Mouse (Mus musculus): ENCODE results near the gene Fry. TPM values are rescaled to one million over a fixed set of nuclear protein-coding genes. Genes with fewer than 3 reads are reported as not detected.
A peak's percentile ranks its signal among the peaks of the same experiment; 100 is the strongest.

Fry gene
- total RNA-seq (2021) (100 to 1,000 TPM; 117 to 153 TPM), polyA plus RNA-seq (2012; rRNA removed) (43.8 and 55.9 TPM in 2 replicates)
- long read RNA-seq, transcript Fry-206 (11 exons, 2,204 nt) = major isoform, 16 of 50 reads
- long read RNA-seq, partial matches to known transcripts = 24 of 50 reads
- long read RNA-seq, other reads (novel, unspliced or antisense) = 7 of 50 reads

- Histone ChIP-seq H3K27me3 (ENCODE audit: control insufficient read depth, insufficient read depth, low read length) (no peaks in the 10 kb centered on the region), H3K9ac (ENCODE audit: low read depth, low read length) (peak within 1 kb of the TSS; percentile 73), H3K4me3 (peak within 1 kb of the TSS; percentile 78), H3K36me3 (ENCODE audit: control insufficient read depth, insufficient read depth, low read length) (no peaks in the 10 kb centered on the region; the same call in 1 of the 2 replicates), H3K4me1 (ENCODE audit: control insufficient read depth, insufficient read depth, low read length) (peaks cover 7% of the 10 kb centered on the region), H3K27ac (peak within 1 kb of the TSS; percentile 85), H3K79me2 (replicated peaks; ENCODE audit: control insufficient read depth, insufficient read depth, low read length) (no peaks in the 10 kb centered on the region)
- intact Hi-C loops (cut with DNase I) = no loop called here
- DNase-seq = peak; percentile 97 to 99
- TF ChIP-seq CTCF (IDR thresholded peaks at IDR 0.05) (no peak), POLR2A (IDR thresholded peaks at IDR 0.05; ENCODE audit: insufficient read depth, low read depth, low read length) (0 out of 2 replicates have a peak, but pooled peaks have one; percentile 12), EP300 (IDR thresholded peaks at IDR 0.05; ENCODE audit: insufficient read depth, low read depth, low read length) (no peak; the same call in 1 of the 2 replicates)
- under 1% methylated on average over 60 of the region's 68 CpGs for WGBS
Measured at GRCm38 (mm10) chr5:150118455-150119241, at the start of gene Fry. TSS of gene Fry (plus strand) at chr5:150118645.

DNA sequence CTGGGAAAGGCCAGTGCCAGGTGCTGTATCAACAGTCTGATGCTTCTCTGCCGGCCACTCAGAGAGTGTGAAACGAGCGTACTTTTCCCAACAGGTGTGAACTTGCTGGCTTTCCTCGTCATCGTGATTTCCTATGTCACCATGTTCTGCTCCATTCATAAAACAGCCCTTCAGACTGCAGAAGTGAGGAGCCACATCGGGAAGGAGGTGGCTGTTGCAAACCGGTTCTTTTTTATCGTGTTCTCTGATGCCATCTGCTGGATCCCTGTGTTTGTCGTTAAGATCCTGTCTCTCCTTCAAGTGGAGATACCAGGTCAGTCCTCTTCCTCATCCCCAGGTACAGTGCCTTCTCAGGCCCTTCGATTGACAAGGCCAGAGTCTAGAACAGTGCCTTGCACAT is 48.4 kb upstream of the Fry start:
- intact Hi-C loops (cut with DNase I) = no loop called here
- TF ChIP-seq EP300 (IDR thresholded peaks at IDR 0.05; ENCODE audit: insufficient read depth, low read depth, low read length) (no peak), CTCF (IDR thresholded peaks at IDR 0.05) (peak; percentile 53)

GRCm38 (mm10) chr5:150071738-150072137 is 46.7 kb upstream of the Fry start:
- intact Hi-C loops (cut with DNase I) = no loop called here
- H3K4me3 ChIP-seq = no peak overlapping the region

More for the DNA sequence above, 48.4 kb upstream of the Fry start:
- H3K4me1 ChIP-seq (ENCODE audit: control insufficient read depth, insufficient read depth, low read length) = no peaks in the 10 kb centered on the region
- no peak overlapping the region for H3K27ac ChIP-seq
- H3K79me2 ChIP-seq (replicated peaks; ENCODE audit: control insufficient read depth, insufficient read depth, low read length) = no peaks in the 10 kb centered on the region
- 20% methylated on average over 10 of the region's 10 CpGs for WGBS
- no peaks in the 10 kb centered on the region for H3K27me3 ChIP-seq (ENCODE audit: control insufficient read depth, insufficient read depth, low read length)
- no peak overlapping the region for H3K9ac ChIP-seq (ENCODE audit: low read depth, low read length)
- DNase-seq = no peak
- H3K4me3 ChIP-seq = no peak overlapping the region
- H3K36me3 ChIP-seq (ENCODE audit: control insufficient read depth, insufficient read depth, low read length) = no peaks in the 10 kb centered on the region

GRCm38 (mm10) chr5:150079866-150080797 is 38.3 kb upstream of the Fry start:
- Histone ChIP-seq H3K27ac (no peak overlapping the region), H3K27me3 (ENCODE audit: control insufficient read depth, insufficient read depth, low read length) (no peaks in the 10 kb centered on the region), H3K79me2 (replicated peaks; ENCODE audit: control insufficient read depth, insufficient read depth, low read length) (no peaks in the 10 kb centered on the region), H3K4me1 (ENCODE audit: control insufficient read depth, insufficient read depth, low read length) (0 out of 2 replicates have a peak, but pooled peaks cover 1% of the 10 kb centered on the region), H3K9ac (ENCODE audit: low read depth, low read length) (no peak overlapping the region), H3K36me3 (ENCODE audit: control insufficient read depth, insufficient read depth, low read length) (no peaks in the 10 kb centered on the region), H3K4me3 (no peak overlapping the region)
- no peak for DNase-seq
- no peak for TF ChIP-seq EP300 (IDR thresholded peaks at IDR 0.05; ENCODE audit: insufficient read depth, low read depth, low read length)
- WGBS = 34% methylated on average over 12 of the region's 12 CpGs
- intact Hi-C loops (cut with DNase I) = no loop called here

More at GRCm38 (mm10) chr5:150071738-150072137, 46.7 kb upstream of the Fry start:
- Histone ChIP-seq H3K36me3 (ENCODE audit: control insufficient read depth, insufficient read depth, low read length) (no peaks in the 10 kb centered on the region), H3K9ac (ENCODE audit: low read depth, low read length) (no peak overlapping the region), H3K4me1 (ENCODE audit: control insufficient read depth, insufficient read depth, low read length) (no peaks in the 10 kb centered on the region), H3K79me2 (replicated peaks; ENCODE audit: control insufficient read depth, insufficient read depth, low read length) (no peaks in the 10 kb centered on the region), H3K27ac (no peak overlapping the region), H3K27me3 (ENCODE audit: control insufficient read depth, insufficient read depth, low read length) (no peaks in the 10 kb centered on the region)
- no peak for DNase-seq
- TF ChIP-seq EP300 (IDR thresholded peaks at IDR 0.05; ENCODE audit: insufficient read depth, low read depth, low read length) (no peak), CTCF (IDR thresholded peaks at IDR 0.05) (no peak), POLR2A (IDR thresholded peaks at IDR 0.05; ENCODE audit: insufficient read depth, low read depth, low read length) (no peak)

- Histone ChIP-seq H3K79me2 (replicated peaks; ENCODE audit: control insufficient read depth, insufficient read depth, low read length) (no peaks in the 10 kb centered on the region), H3K4me1 (ENCODE audit: control insufficient read depth, insufficient read depth, low read length) (0 out of 2 replicates have a peak, but pooled peaks cover 1% of the 10 kb centered on the region), H3K36me3 (ENCODE audit: control insufficient read depth, insufficient read depth, low read length) (no peaks in the 10 kb centered on the region), H3K4me3 (no peak overlapping the region), H3K27ac (no peak overlapping the region), H3K27me3 (ENCODE audit: control insufficient read depth, insufficient read depth, low read length) (no peaks in the 10 kb centered on the region), H3K9ac (ENCODE audit: low read depth, low read length) (no peak overlapping the region)
- 81% methylated on average over 14 of the region's 14 CpGs for WGBS
- no peak for DNase-seq
- TF ChIP-seq POLR2A (IDR thresholded peaks at IDR 0.05; ENCODE audit: insufficient read depth, low read depth, low read length) = no peak
- TF ChIP-seq CTCF (IDR thresholded peaks at IDR 0.05) = no peak
- TF ChIP-seq EP300 (IDR thresholded peaks at IDR 0.05; ENCODE audit: insufficient read depth, low read depth, low read length) = no peak
- intact Hi-C loops (cut with DNase I) = no loop called here
Measured at GRCm38 (mm10) chr5:150082696-150083095, 35.7 kb upstream of the Fry start.
